In the genomic region with DNA sequence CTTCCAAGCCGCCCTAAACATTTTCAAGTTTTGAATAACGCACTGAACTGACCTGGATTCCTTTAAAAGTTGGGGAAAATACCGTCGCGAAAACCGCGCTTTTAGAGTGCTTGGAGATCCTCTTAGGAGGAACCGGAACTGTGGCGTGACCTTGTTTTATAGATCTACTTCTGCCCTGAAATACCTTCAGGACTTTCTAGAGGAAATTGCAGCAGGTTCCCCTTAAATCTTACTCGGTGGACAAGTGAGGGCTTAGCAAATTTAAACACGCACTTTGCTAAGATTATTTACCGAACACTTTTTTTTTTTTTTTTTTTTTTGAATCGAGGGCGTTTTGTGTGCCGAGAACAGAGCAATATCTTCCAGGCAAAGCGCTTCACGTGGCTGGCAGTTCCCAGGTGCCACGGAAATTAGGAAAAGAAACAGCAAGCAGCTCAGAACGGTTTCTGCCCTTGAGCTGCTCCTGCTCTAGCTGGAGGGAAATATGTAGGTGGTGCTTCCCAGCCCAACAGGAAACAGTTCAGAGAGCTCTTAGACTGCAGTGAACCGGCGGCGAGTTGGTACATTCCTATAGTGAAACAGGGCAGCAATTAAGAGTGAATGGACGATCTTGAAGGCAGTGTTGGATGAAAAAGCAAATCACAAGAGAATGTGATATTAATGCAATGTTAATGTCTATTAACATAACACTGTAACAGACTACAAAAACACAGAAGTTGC, we compare ENCODE assay signal across 8 mouse cellular contexts.
A peak's percentile ranks its signal among the peaks of the same experiment; 100 is the strongest.
DNase-seq lines count a peak whose midpoint lies in the region; ATAC-seq and TF ChIP-seq lines count a peak whose summit lies in the region.

No protein-coding gene starts in this region.

- peaks cover 19% of the 10 kb centered on the region for H3K4me1 ChIP-seq in testis, adult 2 months (ENCODE audit: control insufficient read depth, insufficient read depth, low read length)
- peaks cover 12% of the 10 kb centered on the region for H3K4me1 ChIP-seq in heart, embryonic 16.5 days (ENCODE audit: control insufficient read depth, insufficient read depth, low read length)
- H3K4me1 ChIP-seq in liver, embryonic 15.5 days (replicated peaks) = 0 out of 2 replicates have a peak, but pooled peaks cover 8% of the 10 kb centered on the region
- peaks cover 15% of the 10 kb centered on the region for H3K4me1 ChIP-seq in olfactory bulb, adult 2 months (ENCODE audit: control insufficient read depth, insufficient read depth, low read length)

- no peaks in the 10 kb centered on the region for H3K36me3 ChIP-seq in testis, adult 2 months (ENCODE audit: control insufficient read depth, insufficient read depth, low read length)
- no peaks in the 10 kb centered on the region for H3K36me3 ChIP-seq in heart, embryonic 16.5 days (ENCODE audit: control insufficient read depth, insufficient read depth)
- no peaks in the 10 kb centered on the region for H3K36me3 ChIP-seq in liver, embryonic 15.5 days (replicated peaks)

- H3K27ac ChIP-seq in testis, adult 2 months (ENCODE audit: control insufficient read depth, insufficient read depth, low read depth, low read length) = no peak overlapping the region
- peak overlapping the region; percentile 85 for H3K27ac ChIP-seq in heart, embryonic 16.5 days (ENCODE audit: low read length)
- no peak overlapping the region for H3K27ac ChIP-seq in liver, embryonic 15.5 days (replicated peaks)
- peak overlapping the region; percentile 99 for H3K27ac ChIP-seq in olfactory bulb, adult 2 months (ENCODE audit: insufficient read depth, low read depth, low read length)

- WGBS in heart, embryonic 16.5 days = under 1% methylated on average over 23 of the region's 23 CpGs
- under 1% methylated on average over 23 of the region's 23 CpGs for WGBS in liver, embryonic 15.5 days (ENCODE audit: insufficient replicate concordance)
- WGBS in olfactory bulb, adult 2 months = under 1% methylated on average over 23 of the region's 23 CpGs

- no peak for TF ChIP-seq POLR2A in testis, adult 2 months (IDR thresholded peaks at IDR 0.05; ENCODE audit: control insufficient read depth, low read depth, low read length)
- peak; percentile 51 for TF ChIP-seq POLR2A in olfactory bulb, adult 2 months (IDR thresholded peaks at IDR 0.05; ENCODE audit: insufficient read depth, low read depth, low read length)

- no peak for ATAC-seq in heart, embryonic 16.5 days (replicated peaks; ENCODE audit: extremely low read depth, insufficient read depth, low FRiP score)
- ATAC-seq in liver, embryonic 15.5 days (ENCODE audit: insufficient read depth) = no peak
- no peak for ATAC-seq in erythroblast, adult 5-6 weeks (replicated peaks; ENCODE audit: low FRiP score, poor library complexity, severe bottlenecking)

- no peaks in the 10 kb centered on the region for H3K9me3 ChIP-seq in heart, embryonic 16.5 days (replicated peaks; ENCODE audit: control insufficient read depth, low read length)
- no peaks in the 10 kb centered on the region for H3K9me3 ChIP-seq in liver, embryonic 15.5 days (replicated peaks)

- H3K9ac ChIP-seq in heart, embryonic 16.5 days (ENCODE audit: low read length) = peak overlapping the region; percentile 71
- H3K9ac ChIP-seq in liver, embryonic 15.5 days = no peak overlapping the region

- H3K4me3 ChIP-seq in testis, adult 2 months (ENCODE audit: control insufficient read depth, low read depth, low read length) = peak overlapping the region; percentile 57
- H3K4me3 ChIP-seq in heart, embryonic 16.5 days (ENCODE audit: low read length) = peak overlapping the region; percentile 68
- H3K4me3 ChIP-seq in liver, embryonic 15.5 days (replicated peaks) = peak overlapping the region; percentile 33
- peak overlapping the region; percentile 49 for H3K4me3 ChIP-seq in olfactory bulb, adult 2 months (ENCODE audit: insufficient read depth, low read depth, low read length)

- H3K4me2 ChIP-seq in heart, embryonic 16.5 days (ENCODE audit: low read depth, low read length) = peak overlapping the region; percentile 99
- H3K4me2 ChIP-seq in liver, embryonic 15.5 days = peak overlapping the region; percentile 65

- DNase-seq in testis, postnatal 14 days (ENCODE audit: low spot score) = no peak
- peak; percentile 73 for DNase-seq in embryo, embryonic 10.5 days (ENCODE audit: low spot score)
- peak; percentile 42 to 59 for DNase-seq in kidney, postnatal 4 days

- no peak for TF ChIP-seq CTCF in testis, adult 2 months (IDR thresholded peaks at IDR 0.05; ENCODE audit: control insufficient read depth, insufficient read depth, insufficient replicate concordance, low read depth, low read length)
- TF ChIP-seq CTCF in olfactory bulb, adult 2 months (IDR thresholded peaks at IDR 0.05; ENCODE audit: insufficient read depth, low read depth, low read length) = no peak

- 0 out of 2 replicates have a peak, but pooled peaks cover 2% of the 10 kb centered on the region for H3K27me3 ChIP-seq in testis, adult 2 months (ENCODE audit: control insufficient read depth, insufficient read depth, low read length)
- H3K27me3 ChIP-seq in heart, embryonic 16.5 days (ENCODE audit: control insufficient read depth, insufficient read depth, low read length) = peaks cover 28% of the 10 kb centered on the region
- H3K27me3 ChIP-seq in liver, embryonic 15.5 days = peaks cover 68% of the 10 kb centered on the region

Comparison
In these comparisons a context has a peak if more than half of its experiments do, and no peak if none do; other contexts are left out.
1. H3K27ac ChIP-seq: peak in heart, embryonic 16.5 days (single experiment) and olfactory bulb, adult 2 months (single experiment); none in testis, adult 2 months (single experiment) and liver, embryonic 15.5 days (single experiment).
2. Peak in every context shown above with its lines, with median percentiles within 50 percentile points of each other: H3K4me3 ChIP-seq.